Mouse (Mus musculus) forebrain, embryonic 16.5 days (tissue): ENCODE results near the gene Gm42715. TPM values are rescaled to one million over a fixed set of nuclear protein-coding genes. Genes with fewer than 3 reads are reported as not detected.

Experiments
- ATAC-seq: fragments of 200-750 bp; cut with Nextera tagmentation; 2 replicates; pipeline ENCODE4 v1.8.0; 2017; ENCODE audit warnings: mild to moderate bottlenecking, moderate library complexity
- H3K27ac ChIP-seq: fragments of 300-500 bp; sonication (generic); 2 replicates; pipeline ENCODE4 v1.5.1; 2014; ENCODE audit warnings: low read length, control low read depth
- H3K27me3 ChIP-seq: fragments of 300-500 bp; sonication (generic); replicated peaks from 2 replicates; pipeline ENCODE4 v1.6.1; 2014; ENCODE audit warnings: low read length; ENCODE audit not compliant: control insufficient read depth, insufficient read depth
- H3K36me3 ChIP-seq: fragments of 300-500 bp; sonication (generic); 2 replicates; pipeline ENCODE4 v1.6.1; 2014; ENCODE audit not compliant: control insufficient read depth, insufficient read depth
- H3K4me1 ChIP-seq: fragments of 300-500 bp; sonication (generic); replicated peaks from 2 replicates; pipeline ENCODE4 v1.6.1; 2014; ENCODE audit warnings: low read length; ENCODE audit not compliant: control insufficient read depth, insufficient read depth
- H3K4me2 ChIP-seq: fragments of 300-500 bp; sonication (generic); 2 replicates; pipeline ENCODE4 v1.6.1; 2014; ENCODE audit warnings: mild to moderate bottlenecking, low read length, control low read depth
- H3K4me3 ChIP-seq: fragments of 300-500 bp; sonication (generic); replicated peaks from 2 replicates; pipeline ENCODE4 v1.5.1; 2014; ENCODE audit warnings: mild to moderate bottlenecking, low read length, control low read depth
- H3K9ac ChIP-seq: fragments of 300-500 bp; sonication (generic); replicated peaks from 2 replicates; pipeline ENCODE4 v1.6.1; 2014; ENCODE audit warnings: low read depth, low read length, control low read depth
- H3K9me3 ChIP-seq: fragments of 300-500 bp; sonication (generic); 2 replicates; pipeline ENCODE4 v1.6.1; 2016; ENCODE audit warnings: low read length; ENCODE audit not compliant: control insufficient read depth
- WGBS: fragments of 180-500 bp; shearing (Covaris S2); extraction: QIAGEN DNeasy Blood & Tissue Kit; methylation state at CpG from one replicate; pipeline ENCODE4 v1.1.7; 2014; 5-methylcytosine and 5-hydroxymethylcytosine counted together
- polyA plus RNA-seq: library from polyadenylated mRNA; unstranded; fragments of >200 nt; fragmentation: Nextera tagmentation; extraction: Ambion mirVana; gene quantifications from 2 replicates; pipeline ENCODE4 v1.2.1, GENCODE M21; 2015

The Gm42715 gene
- polyA plus RNA-seq, 1 experiment from 2014 or later: 18.8 TPM

DNA sequence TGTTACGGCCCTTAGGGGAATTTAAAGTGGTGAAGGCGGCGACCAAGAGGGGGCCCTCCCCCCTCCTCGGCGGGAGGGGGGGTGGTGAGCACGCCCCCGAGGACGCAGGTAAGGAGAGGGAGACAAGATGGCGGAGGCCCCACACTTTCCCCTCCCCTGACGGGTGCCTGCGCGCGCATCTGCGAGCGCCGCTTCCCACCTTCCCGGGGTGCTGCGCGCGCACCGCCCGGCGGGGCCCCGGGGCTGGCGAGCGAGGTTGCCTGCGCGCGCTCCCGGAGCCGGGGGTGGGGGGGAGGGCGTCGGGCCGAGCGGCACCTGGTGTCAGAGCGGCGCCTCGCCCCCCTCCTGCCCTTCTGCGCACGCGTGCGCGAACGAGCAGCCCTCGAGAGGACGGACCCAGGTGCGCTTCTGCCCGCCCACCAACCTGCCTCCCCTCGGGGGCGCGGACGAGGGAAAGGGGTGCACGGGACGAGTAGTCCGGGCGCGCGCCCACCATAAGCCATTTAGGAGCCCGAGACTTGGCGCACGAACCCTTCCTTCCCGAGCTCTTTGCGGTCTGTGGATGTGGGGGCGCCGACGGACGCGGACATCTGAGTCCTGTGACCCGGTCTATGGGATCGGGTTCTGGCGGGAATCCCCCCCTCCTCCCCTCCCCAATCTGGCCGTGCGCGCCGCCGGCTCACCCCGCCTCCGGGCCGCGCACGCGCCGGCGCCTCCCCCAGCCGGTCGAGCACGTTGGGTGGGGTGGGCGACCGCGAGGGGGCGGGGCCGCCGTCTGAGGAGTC is 7.0 kb upstream of the Gm42715 start:
- Histone ChIP-seq H3K4me2 (peak overlapping the region; percentile 64), H3K4me3 (peak overlapping the region; percentile 78), H3K9ac (peak overlapping the region; percentile 80), H3K9me3 (no peaks in the 10 kb centered on the region), H3K36me3 (peaks cover 7% of the 10 kb centered on the region), H3K27me3 (no peaks in the 10 kb centered on the region), H3K27ac (peak overlapping the region; percentile 98), H3K4me1 (peaks cover 18% of the 10 kb centered on the region)
- under 1% methylated on average over 50 of the region's 93 CpGs for WGBS
- ATAC-seq: peak; percentile 80

DNA sequence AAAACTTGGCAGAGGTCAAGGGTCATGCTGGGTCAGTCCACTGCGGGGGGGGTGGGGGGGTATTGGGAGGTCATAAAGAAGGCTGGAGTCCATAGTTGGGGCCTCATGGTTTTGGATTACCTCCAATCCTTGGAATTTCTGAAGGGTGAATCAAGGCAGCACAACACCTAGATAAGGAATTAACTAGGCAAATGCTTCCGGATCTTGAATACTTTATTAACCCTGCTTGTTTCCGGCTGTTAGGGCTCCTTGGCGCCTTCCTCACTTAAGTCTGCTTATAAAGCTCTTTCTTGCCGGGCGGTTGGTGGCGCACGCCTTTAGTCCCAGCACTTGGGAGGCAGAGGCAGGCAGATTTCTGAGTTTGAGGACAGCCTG is 6.4 kb upstream of the Gm42715 start:
- peak overlapping the region; percentile 64 for H3K4me2 ChIP-seq
- WGBS: 44% methylated on average over 8 of the region's 8 CpGs
- peak overlapping the region; percentile 78 for H3K4me3 ChIP-seq
- H3K4me1 ChIP-seq: peaks cover 18% of the 10 kb centered on the region
- H3K27me3 ChIP-seq: no peaks in the 10 kb centered on the region
- H3K9me3 ChIP-seq: no peaks in the 10 kb centered on the region
- no peak for ATAC-seq
- H3K9ac ChIP-seq: peak overlapping the region; percentile 80
- H3K36me3 ChIP-seq: peaks cover 7% of the 10 kb centered on the region
- peak overlapping the region; percentile 98 for H3K27ac ChIP-seq

- peak overlapping the region; percentile 78 for H3K4me3 ChIP-seq
- no peak overlapping the region for H3K27ac ChIP-seq
- 86% methylated on average over 3 of the region's 3 CpGs for WGBS
- peaks cover 18% of the 10 kb centered on the region for H3K4me1 ChIP-seq
- peaks cover 10% of the 10 kb centered on the region for H3K36me3 ChIP-seq
- no peaks in the 10 kb centered on the region for H3K27me3 ChIP-seq
- no peaks in the 10 kb centered on the region for H3K9me3 ChIP-seq
- ATAC-seq: no peak
- no peak overlapping the region for H3K9ac ChIP-seq
- peak overlapping the region; percentile 64 for H3K4me2 ChIP-seq
These were observed 5.6 kb upstream of the Gm42715 start for GRCm38 (mm10) chr7:127513781-127514180.

DNA sequence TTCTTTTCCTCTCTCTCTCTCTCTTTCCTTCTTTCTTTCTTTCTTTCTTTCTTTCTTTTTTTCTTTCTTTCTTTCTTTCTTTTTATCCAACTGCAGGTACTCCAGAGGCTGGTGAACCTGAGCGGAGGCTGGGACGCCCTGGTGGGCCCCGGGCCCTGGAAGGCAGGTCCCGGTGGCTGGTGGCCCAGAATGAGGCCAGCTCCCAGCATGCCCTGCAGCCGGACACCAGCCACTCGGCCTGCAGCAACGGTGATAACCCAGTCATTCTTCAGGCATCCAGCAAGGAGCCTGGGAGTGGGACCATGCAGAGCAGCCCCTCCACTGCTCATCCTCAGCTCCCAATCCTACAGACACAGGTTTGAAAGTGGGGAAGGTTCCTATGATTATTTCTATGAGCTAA is 3.5 kb upstream of the Gm42715 start:
- no peak overlapping the region for H3K27ac ChIP-seq
- no peak overlapping the region for H3K9ac ChIP-seq
- no peak for ATAC-seq
- WGBS: 92% methylated on average over 7 of the region's 7 CpGs
- H3K4me1 ChIP-seq: peaks cover 18% of the 10 kb centered on the region
- H3K36me3 ChIP-seq: peaks cover 20% of the 10 kb centered on the region
- H3K4me2 ChIP-seq: no peak overlapping the region
- no peaks in the 10 kb centered on the region for H3K27me3 ChIP-seq
- no peak overlapping the region for H3K4me3 ChIP-seq
- no peaks in the 10 kb centered on the region for H3K9me3 ChIP-seq

DNA sequence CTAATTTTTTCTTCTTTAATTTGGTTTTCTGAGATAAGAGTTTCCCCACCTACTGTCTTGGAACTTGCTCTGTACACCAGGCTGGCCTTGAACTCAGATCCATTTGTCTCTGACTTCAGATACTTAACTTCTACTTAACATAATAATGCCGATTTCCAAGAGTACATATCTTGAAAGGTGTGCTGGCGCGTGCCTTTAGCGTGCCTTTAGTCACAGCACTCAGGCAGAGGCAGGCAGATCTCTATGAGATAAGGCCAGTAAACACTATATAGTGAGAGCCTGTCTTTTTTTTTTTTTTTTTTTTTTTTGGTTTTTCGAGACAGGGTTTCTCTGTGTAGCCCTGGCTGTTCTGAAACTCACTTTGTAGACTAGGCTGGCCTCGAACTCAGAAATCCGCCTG is 3.0 kb upstream of the Gm42715 start:
- H3K4me2 ChIP-seq: no peak overlapping the region
- H3K36me3 ChIP-seq: peaks cover 25% of the 10 kb centered on the region
- H3K9me3 ChIP-seq: no peaks in the 10 kb centered on the region
- H3K27ac ChIP-seq: no peak overlapping the region
- no peaks in the 10 kb centered on the region for H3K27me3 ChIP-seq
- no peak overlapping the region for H3K9ac ChIP-seq
- 99% methylated on average over 6 of the region's 7 CpGs for WGBS
- ATAC-seq: no peak
- H3K4me3 ChIP-seq: no peak overlapping the region
- peaks cover 14% of the 10 kb centered on the region for H3K4me1 ChIP-seq

DNA sequence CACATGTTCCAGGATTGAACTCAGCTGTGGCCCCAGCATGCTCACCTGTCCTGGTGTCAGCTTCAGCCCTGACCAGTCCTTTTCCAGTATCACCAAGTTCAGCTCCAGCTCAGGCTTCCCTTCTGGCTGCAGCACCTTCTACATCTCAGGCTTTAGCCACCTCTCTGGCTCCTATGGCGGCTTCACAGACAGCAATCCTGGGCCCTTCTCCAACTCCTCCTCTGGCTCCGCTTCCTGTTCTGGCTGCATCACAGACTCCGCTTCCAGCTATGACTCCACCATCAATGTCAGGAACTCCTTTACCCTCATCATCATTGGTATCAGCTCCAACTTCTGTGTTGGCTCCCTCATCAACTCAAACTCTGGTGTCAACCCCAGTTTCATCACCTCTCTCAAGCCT is 22.3 kb downstream of the Gm42715 start:
- Histone ChIP-seq H3K27ac (no peak overlapping the region), H3K27me3 (no peaks in the 10 kb centered on the region), H3K4me3 (no peak overlapping the region), H3K9me3 (no peaks in the 10 kb centered on the region), H3K4me2 (no peak overlapping the region), H3K36me3 (peaks cover 71% of the 10 kb centered on the region), H3K9ac (no peak overlapping the region), H3K4me1 (no peaks in the 10 kb centered on the region)
- no peak for ATAC-seq
- 83% methylated on average over 3 of the region's 3 CpGs for WGBS

- no peaks in the 10 kb centered on the region for H3K4me1 ChIP-seq
- no peaks in the 10 kb centered on the region for H3K9me3 ChIP-seq
- H3K27ac ChIP-seq: no peak overlapping the region
- H3K4me3 ChIP-seq: no peak overlapping the region
- peaks cover 39% of the 10 kb centered on the region for H3K36me3 ChIP-seq
- no peak for ATAC-seq
- no peak overlapping the region for H3K4me2 ChIP-seq
- no peak overlapping the region for H3K9ac ChIP-seq
- H3K27me3 ChIP-seq: no peaks in the 10 kb centered on the region
- 71% methylated on average over 15 of the region's 15 CpGs for WGBS
These were observed 29.9 kb downstream of the Gm42715 start for GRCm38 (mm10) chr7:127549116-127549835.

DNA sequence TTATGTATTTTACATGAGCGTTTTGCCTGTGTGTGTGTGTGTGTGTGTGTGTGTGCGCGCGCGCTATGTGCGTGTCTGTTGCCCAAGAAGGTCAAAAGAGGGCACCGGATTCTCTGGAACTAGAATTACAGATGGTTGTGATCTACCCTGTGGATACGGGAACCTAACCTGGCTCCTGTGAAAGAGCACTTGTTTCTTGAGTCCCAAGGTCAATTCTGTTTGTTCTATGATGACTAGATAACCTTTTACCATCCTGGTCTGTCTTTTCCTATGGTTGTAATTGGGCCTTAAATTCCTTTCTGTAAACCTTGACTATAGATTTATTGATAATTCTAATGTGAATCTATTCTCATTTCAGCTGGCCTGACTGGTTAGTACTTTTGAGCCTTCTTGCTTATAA is 32.2 kb downstream of the Gm42715 start:
- Histone ChIP-seq H3K36me3 (peaks cover 42% of the 10 kb centered on the region), H3K27ac (no peak overlapping the region), H3K4me2 (no peak overlapping the region), H3K9ac (no peak overlapping the region), H3K27me3 (no peaks in the 10 kb centered on the region), H3K9me3 (no peaks in the 10 kb centered on the region), H3K4me3 (no peak overlapping the region), H3K4me1 (no peaks in the 10 kb centered on the region)
- ATAC-seq: no peak
- 96% methylated on average over 8 of the region's 8 CpGs for WGBS

GRCm38 (mm10) chr7:127560580-127560979 is 41.2 kb downstream of the Gm42715 start:
- 92% methylated on average over 11 of the region's 11 CpGs for WGBS

More at GRCm38 (mm10) chr7:127560580-127560979, 41.2 kb downstream of the Gm42715 start:
- no peak overlapping the region for H3K4me2 ChIP-seq
- ATAC-seq: no peak
- H3K27me3 ChIP-seq: no peaks in the 10 kb centered on the region
- H3K36me3 ChIP-seq: peaks cover 43% of the 10 kb centered on the region
- H3K4me3 ChIP-seq: no peak overlapping the region
- H3K9me3 ChIP-seq: no peaks in the 10 kb centered on the region
- no peak overlapping the region for H3K9ac ChIP-seq
- no peaks in the 10 kb centered on the region for H3K4me1 ChIP-seq
- H3K27ac ChIP-seq: no peak overlapping the region
